Mouse (Mus musculus) lung, adult 2 months (tissue): ENCODE data around the gene Tbc1d20.

Source experiments
- CTCF ChIP-seq: fragments of 200-500 bp; IDR thresholded peaks from 2 replicates; pipeline ENCODE4 v1.5.1; 2011; ENCODE audit warnings: mild to moderate bottlenecking, low read length, control low read depth; ENCODE audit not compliant: insufficient read depth
- POLR2A ChIP-seq: fragments of 200-500 bp; IDR thresholded peaks from 2 replicates; pipeline ENCODE4 v1.6.1; 2011; ENCODE audit warnings: low read depth, mild to moderate bottlenecking, control low read depth, low read length, borderline replicate concordance; ENCODE audit errors: extremely low read depth

DNA sequence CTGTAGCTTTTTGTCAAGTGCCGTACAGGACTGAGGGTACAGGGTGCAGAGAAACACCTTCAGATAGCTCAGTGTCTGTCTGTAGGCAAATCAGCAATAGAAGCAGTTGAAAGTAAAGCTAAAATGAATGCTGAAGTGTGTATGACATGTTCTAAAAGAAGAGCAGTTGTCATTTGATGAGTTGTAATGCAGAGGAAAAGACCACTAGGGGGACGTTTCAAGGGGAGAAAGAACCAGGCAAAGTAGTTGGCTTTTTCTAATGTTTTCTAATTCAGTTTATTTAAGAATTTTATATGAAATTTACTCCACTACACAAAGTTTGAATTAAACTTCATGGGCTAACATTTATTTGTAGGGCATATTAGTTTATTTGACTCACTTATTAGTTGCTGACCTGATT is 20.0 kb upstream of the Tbc1d20 start:
- TF ChIP-seq CTCF (no peak), POLR2A (no peak)
